Mouse (Mus musculus): ENCODE results near the gene Carhsp1.

The Carhsp1 gene

DNA sequence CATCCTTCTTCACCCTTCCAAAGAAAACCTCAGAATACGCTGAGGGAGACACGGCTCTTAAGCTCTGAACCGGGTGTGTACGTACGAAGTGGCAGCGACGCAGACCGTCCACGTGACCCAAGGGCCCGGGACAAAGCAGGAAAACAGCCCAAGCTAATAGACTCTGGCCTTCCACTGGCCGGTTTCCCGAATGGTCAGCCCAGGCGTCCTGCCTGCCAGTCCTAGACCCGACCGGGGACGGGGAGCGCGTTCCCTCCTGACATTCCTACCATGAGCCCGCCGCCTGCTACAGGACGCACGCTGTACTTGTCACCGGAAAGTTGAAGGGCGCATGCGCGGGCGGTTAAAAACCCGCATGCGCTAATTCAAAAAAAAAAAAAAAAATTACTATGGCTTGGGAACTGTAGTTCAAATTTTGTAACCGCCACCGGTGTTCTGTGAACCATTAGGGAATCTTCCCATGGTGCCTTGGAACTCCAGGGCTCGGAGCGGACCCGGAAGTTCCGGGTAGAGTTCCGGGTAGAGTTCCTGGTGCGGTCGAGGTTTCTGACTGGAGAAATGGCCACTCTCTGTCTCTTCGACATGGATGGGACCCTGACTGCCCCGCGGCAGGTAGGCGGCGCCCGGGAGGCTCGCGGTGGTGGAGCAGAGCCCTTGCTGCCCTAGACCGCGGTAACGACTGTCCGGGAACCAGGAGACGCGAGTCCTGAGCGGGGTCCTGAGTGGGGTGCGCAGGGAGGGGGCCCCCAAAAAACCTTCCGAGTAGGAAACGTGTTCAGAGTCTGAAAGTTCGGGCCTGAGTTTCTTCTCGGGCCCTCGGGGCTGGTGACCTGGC lies 34.5 kb downstream of the Carhsp1 start, which contains the start of the genes Pmm2 and Tmem186:
TSS of gene Pmm2 (plus strand) at position 458 of the 835 bp plus-strand sequence.
TSS of gene Tmem186 (minus strand) at position 496 of the 835 bp plus-strand sequence.
- DNase-seq = peak; percentile 83

DNA sequence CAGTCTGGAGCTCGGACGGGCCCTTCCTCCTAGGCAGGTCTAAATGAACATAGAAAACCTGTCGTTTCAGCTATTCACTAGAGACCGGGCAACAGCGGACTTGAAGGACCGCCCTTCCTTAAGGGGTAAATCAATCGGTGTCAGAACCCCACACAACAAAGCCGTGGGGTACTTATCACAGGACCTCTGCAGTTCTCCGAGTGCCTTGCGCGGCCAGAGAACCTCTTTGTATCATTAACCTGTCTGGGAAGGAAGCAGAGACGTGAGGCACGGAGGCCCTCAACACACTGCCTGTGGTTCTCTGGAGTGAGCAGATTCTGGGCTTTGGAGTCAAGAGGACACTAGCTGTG lies 35.1 kb downstream of the Carhsp1 start:
- DNase-seq = no peak

DNA sequence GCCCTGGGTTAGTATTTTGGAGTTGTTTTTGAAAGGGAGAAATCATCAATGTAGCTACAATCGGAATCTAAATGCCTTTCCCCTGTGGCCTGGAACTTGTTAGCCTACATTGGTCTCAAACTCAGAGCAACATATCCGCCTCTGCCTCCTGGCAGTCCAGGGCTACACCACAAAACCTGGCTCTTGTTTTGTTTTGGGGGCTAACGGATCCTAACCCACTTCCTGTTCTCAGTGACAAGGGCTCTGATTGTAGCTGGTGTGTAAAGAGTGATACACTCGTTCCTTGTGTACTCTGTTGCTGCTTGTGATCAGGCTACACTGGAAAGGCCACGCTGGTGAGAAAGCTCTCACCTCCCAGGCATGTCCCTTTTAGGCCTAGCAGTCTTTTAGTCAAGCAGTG lies 40.5 kb downstream of the Carhsp1 start:
- DNase-seq = no peak

DNA sequence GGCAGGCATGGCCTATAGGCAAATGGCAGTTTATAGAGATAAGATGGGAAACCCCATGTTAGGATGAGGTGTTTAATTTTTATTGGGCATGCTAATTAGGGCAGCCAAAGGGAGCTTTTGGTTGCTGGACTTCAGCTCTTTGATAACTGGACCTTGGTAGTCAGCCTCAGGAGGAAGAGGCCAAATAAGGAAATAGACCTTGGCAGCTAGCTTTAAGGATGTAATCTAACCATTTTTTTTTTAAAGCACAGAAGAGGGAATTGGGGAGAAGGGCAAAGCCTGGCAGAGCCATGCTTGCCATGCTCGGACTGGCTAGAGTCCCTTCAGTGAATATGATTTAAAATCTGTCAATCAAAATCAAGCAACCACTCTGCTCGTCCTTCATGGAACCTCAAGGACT lies 41.5 kb downstream of the Carhsp1 start:
- DNase-seq = no peak

DNA sequence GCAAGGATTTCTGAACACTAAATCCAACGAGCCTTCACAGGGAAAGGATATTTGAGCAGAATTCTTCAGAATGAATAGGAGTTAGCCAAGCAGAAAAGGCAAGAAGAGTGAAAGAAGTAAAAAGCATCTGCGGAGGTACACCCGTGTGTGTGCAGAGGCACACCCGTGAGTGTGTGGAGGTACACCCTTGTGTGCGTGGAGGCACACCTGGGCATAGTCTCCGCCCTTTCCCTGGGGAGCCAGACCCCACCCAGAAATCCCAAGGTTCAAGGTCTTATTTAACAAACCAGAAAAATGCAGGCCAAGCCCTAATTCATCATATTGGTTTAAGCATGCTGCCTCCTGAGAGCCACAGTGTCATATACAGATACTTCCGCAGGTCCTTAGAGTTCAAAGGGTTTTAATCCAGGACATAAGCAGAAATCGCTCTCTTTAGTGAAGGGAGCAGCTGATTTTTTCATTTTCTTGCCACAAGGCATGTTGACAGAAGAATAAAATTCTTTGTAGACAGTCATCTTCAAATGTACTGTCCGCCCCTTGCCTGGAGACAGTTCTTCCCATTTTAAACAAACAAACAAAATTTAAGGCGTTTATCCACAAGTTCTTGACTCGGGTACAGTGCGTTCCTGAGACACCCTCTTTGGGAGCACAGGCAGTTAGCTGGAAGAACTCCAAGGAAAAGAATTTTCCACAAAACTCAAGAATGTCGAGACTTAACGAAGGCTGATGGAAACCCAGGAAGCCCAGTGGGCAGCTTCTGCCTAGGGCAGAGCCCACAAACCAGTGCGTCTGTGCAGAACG lies 51.4 kb downstream of the Carhsp1 start:
- no peak for DNase-seq

DNA sequence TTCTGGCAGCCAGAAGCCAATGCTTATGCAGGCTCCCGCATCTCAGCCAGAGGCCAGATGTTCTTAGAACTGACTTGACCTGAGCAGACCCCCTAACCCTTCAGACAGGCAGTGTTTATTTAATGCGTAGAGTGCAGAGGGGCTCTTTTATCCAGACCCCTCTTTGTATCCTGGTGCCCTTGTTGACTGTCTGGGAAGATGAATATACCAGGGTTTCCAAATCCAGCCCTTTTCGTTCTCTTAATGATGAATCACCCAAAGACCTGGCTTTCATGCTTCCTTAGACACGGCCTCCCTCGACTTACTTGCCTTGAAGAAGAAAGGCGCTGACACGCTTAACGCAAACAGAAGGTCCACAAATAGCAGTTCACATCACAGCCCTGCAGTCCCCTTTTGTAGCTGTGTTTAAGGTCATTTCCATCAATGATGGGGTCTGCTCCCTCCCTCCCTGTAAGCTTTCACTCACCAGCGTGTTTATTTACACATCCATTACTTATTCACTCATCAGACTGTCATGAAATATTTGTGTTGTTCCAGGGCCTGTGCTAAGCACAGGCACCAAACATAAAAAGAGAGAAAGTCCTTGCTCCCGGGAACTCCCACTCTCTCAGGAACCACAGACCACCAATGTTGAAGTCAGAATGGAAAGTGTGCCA lies 52.2 kb downstream of the Carhsp1 start:
- no peak for DNase-seq

DNA sequence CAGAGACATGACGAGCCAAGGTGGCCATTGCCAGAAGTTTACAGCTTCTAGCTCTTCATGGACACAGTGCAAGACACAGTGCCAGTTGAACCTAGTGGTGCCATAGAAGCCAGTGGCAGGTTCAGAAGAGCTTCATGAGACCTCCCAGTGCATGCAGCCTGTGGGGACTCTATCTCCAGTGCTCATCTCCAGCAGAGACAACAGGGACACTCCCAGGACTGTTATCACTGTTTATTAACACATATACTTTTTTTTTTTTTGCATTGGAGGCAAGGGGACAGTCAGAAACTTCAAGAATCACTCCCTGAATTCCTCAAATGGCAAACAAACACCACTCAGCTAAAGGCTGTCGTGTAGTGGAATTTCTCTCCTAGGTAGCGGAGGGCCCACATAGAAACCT lies 58.5 kb downstream of the Carhsp1 start:
- DNase-seq = no peak

DNA sequence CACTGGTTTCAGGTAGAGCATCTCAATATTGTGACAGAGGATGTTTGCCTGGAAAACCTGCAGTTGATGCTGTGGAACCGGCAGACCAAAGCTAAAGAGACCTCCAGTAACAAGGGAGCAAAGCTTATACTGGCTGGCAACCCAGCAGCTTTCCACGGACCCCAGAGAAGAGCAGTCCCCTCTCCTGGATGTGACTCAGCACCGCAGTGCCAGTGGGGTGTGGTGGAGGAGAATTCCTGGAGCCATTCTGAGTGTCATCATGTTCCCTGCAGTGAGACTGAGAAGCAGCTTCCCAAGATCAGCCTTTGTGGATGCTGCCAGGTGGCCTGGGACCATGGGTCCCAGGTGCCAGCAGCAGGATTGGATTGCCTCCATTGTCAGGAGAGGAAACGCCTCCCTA lies 58.9 kb downstream of the Carhsp1 start:
- DNase-seq = no peak

DNA sequence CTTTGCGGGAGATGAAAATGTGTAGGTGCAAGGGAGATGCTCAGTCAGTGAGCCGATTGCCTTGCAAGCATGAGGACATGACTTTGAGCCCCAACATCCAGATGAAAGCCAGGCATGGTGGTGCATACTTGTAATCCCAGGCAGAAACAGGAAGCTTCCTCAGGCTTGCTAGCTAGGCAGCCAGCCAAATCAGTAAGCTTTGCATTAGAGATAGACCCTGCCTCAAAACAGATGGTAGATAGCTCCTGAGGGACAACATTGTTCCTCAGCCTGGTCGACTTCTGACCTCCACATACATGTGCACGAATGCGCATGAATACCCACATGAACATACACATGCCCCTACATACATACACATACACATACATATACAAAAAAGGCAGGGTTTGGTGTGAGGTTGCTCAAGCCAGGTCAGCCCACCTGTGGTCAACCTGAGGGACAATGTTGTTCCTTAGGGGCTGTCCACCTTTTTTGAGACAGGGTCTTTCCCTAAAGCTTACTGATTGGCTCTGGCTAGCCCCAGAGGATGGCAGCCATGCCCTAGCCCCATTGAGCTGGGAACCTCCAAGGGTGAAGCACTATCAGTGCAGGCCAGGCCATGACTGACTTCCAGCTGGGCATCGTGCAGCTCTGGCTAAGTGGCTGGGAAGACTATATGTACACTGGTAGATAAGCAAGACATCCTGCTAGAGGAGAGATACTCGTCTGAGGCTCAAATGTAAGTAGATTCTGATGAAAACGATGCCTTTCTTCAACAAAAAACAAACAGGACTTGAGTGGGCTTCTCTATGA lies 59.5 kb downstream of the Carhsp1 start:
- DNase-seq = no peak

DNA sequence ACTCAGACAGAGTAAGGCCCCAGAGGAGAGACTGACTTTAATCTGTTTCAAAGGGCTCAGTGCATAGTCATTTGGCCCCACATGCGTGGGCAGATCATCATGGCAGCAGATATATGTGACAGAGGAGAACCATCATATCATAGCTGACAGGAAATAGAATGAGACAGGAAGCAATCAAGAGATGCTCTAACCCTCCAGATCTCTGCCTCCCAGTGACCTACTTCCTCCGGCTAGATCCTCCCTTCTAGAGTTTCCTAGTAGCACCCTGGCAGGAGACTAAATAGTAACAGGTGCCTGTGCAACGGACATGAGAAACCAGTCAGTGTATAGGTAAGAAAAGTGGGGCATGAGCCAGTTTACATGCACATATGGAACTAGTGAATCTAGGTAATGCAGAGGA lies 61.6 kb downstream of the Carhsp1 start:
- DNase-seq = no peak

Measured in cerebellum, adult 11 months (tissue).